Mouse (Mus musculus): ENCODE measurements at regions not wholly inside any gene's neighbourhood (a gene's known extent, or its start where the extent isn't known, plus 50 kb on each side); places are given as distances from the start of the nearest gene placed in this dataset.

- Histone ChIP-seq H3K27me3 (ENCODE audit: control insufficient read depth in 1 of 2, insufficient read depth in 2 of 2, low read length in 2 of 2) (peaks cover 0 to 3% of the 10 kb centered on the region in 2 experiments; a peak in 1 of 4 replicates), H3K79me2 (ENCODE audit: control insufficient read depth, insufficient read depth, low read length, poor library complexity) (no peaks in the 10 kb centered on the region), H3K27ac (ENCODE audit: control insufficient read depth, low read depth, low read length) (no peak overlapping the region), H3K4me1 (ENCODE audit: control insufficient read depth in 1 of 2, insufficient read depth in 2 of 2, low read length in 2 of 2) (no peaks in the 10 kb centered on the region; a peak in 1 of 4 replicates), H3K9ac (ENCODE audit: control insufficient read depth, low read depth, low read length, poor library complexity, severe bottlenecking) (no peak overlapping the region), H3K36me3 (ENCODE audit: control insufficient read depth in 1 of 2, insufficient read depth in 2 of 2, low read length in 2 of 2) (peaks cover 0 to 3% of the 10 kb centered on the region in 2 experiments; a peak in 2 of 4 replicates), H3K9me3 (replicated peaks; ENCODE audit: insufficient read depth, low read length) (no peaks in the 10 kb centered on the region), H3K4me3 (ENCODE audit: control insufficient read depth in 1 of 2, insufficient read depth in 1 of 2, low read depth in 2 of 2, low read length in 2 of 2) (no peak overlapping the region)
- no peak for DNase-seq (ENCODE audit: low read depth, low spot score)
- TF ChIP-seq EP300 (IDR thresholded peaks at IDR 0.05; ENCODE audit: low read depth in 1 of 2, low read length in 2 of 2) (no peak), TCF12 (IDR thresholded peaks at IDR 0.05; ENCODE audit: low read depth, low read length) (no peak), UBTF (IDR thresholded peaks at IDR 0.05; ENCODE audit: borderline replicate concordance, insufficient read depth, low read depth, low read length) (no peak), JUND (IDR thresholded peaks at IDR 0.05; ENCODE audit: low read depth, low read length) (no peak), ZKSCAN1 (IDR thresholded peaks at IDR 0.05; ENCODE audit: low read depth, low read length) (no peak), GATA1 (IDR thresholded peaks at IDR 0.05; ENCODE audit: low read depth, low read length) (no peak), E2F4 (IDR thresholded peaks at IDR 0.05; ENCODE audit: borderline replicate concordance, low read depth, low read length) (no peak), HCFC1 (IDR thresholded peaks at IDR 0.05; ENCODE audit: low read depth, low read length) (no peak), MXI1 (IDR thresholded peaks at IDR 0.05; ENCODE audit: low read depth, low read length) (no peak), CTCF (IDR thresholded peaks at IDR 0.05 in 2 of 3, conservative IDR thresholded peaks at IDR 0.05 in 1 of 3; ENCODE audit: control insufficient read depth in 1 of 3, insufficient read depth in 1 of 3, low read depth in 2 of 3, low read length in 3 of 3, poor library complexity in 1 of 3, severe bottlenecking in 1 of 3) (no peak), SIN3A (IDR thresholded peaks at IDR 0.05; ENCODE audit: low read length) (no peak), CHD2 (IDR thresholded peaks at IDR 0.05; ENCODE audit: low read length) (no peak), MAFK (IDR thresholded peaks at IDR 0.05; ENCODE audit: borderline replicate concordance, low read depth, low read length) (no peak), POLR2A (IDR thresholded peaks at IDR 0.05; ENCODE audit: control insufficient read depth in 1 of 2, insufficient read depth in 1 of 2, low read depth in 1 of 2, low read length in 2 of 2, poor library complexity in 1 of 2) (no peak), RCOR1 (IDR thresholded peaks at IDR 0.05; ENCODE audit: low read depth, low read length) (no peak)
Measured at GRCm38 (mm10) chr19:54206819-54207218, 162.9 kb downstream of the Adra2a start.

GRCm38 (mm10) chr19:54212169-54212568 is 168.2 kb downstream of the Adra2a start:
- Histone ChIP-seq H3K9me3 (replicated peaks; ENCODE audit: insufficient read depth, low read length) (no peaks in the 10 kb centered on the region), H3K36me3 (ENCODE audit: control insufficient read depth in 1 of 2, insufficient read depth in 2 of 2, low read length in 2 of 2) (peaks cover 0 to 4% of the 10 kb centered on the region in 2 experiments; a peak in 2 of 4 replicates), H3K27ac (ENCODE audit: control insufficient read depth, low read depth, low read length) (peak overlapping the region; percentile 8; the same call in 1 of the 2 replicates), H3K27me3 (ENCODE audit: control insufficient read depth in 1 of 2, insufficient read depth in 2 of 2, low read length in 2 of 2) (no peaks in the 10 kb centered on the region), H3K4me3 (ENCODE audit: control insufficient read depth in 1 of 2, insufficient read depth in 1 of 2, low read depth in 2 of 2, low read length in 2 of 2) (peak overlapping the region; percentile 1 to 14; a peak in 2 of 4 replicates), H3K4me1 (ENCODE audit: control insufficient read depth in 1 of 2, insufficient read depth in 2 of 2, low read length in 2 of 2) (peaks cover 0 to 5% of the 10 kb centered on the region in 2 experiments; a peak in 2 of 4 replicates), H3K79me2 (ENCODE audit: control insufficient read depth, insufficient read depth, low read length, poor library complexity) (no peaks in the 10 kb centered on the region), H3K9ac (ENCODE audit: control insufficient read depth, low read depth, low read length, poor library complexity, severe bottlenecking) (no peak overlapping the region)
- peak; percentile 85 for DNase-seq (ENCODE audit: low read depth, low spot score)
- TF ChIP-seq POLR2AphosphoS5 (IDR thresholded peaks at IDR 0.05; ENCODE audit: borderline replicate concordance, low read depth, low read length): no peak
- peak; percentile 58; the same call in 1 of the 2 replicates for TF ChIP-seq MYC (IDR thresholded peaks at IDR 0.05; ENCODE audit: low read depth, low read length)
- peak; percentile 51; the same call in 1 of the 2 replicates for TF ChIP-seq SIN3A (IDR thresholded peaks at IDR 0.05; ENCODE audit: low read length)
- no peak for TF ChIP-seq CHD2 (IDR thresholded peaks at IDR 0.05; ENCODE audit: low read length)
- TF ChIP-seq MEF2A (IDR thresholded peaks at IDR 0.05; ENCODE audit: extremely low read depth, insufficient replicate concordance, low read depth, low read length, poor library complexity, severe bottlenecking): no peak
- no peak for TF ChIP-seq GABPA (IDR thresholded peaks at IDR 0.05; ENCODE audit: low read depth, low read length)
- peak; percentile 36; the same call in 1 of the 2 replicates for TF ChIP-seq TAL1 (IDR thresholded peaks at IDR 0.05; ENCODE audit: low read length)
- TF ChIP-seq MYB (IDR thresholded peaks at IDR 0.05; ENCODE audit: low read depth, low read length): no peak
- no peak for TF ChIP-seq ZKSCAN1 (IDR thresholded peaks at IDR 0.05; ENCODE audit: low read depth, low read length)
- TF ChIP-seq CTCF (IDR thresholded peaks at IDR 0.05 in 2 of 3, conservative IDR thresholded peaks at IDR 0.05 in 1 of 3; ENCODE audit: control insufficient read depth in 1 of 3, insufficient read depth in 1 of 3, low read depth in 2 of 3, low read length in 3 of 3, poor library complexity in 1 of 3, severe bottlenecking in 1 of 3): no peak
- peak; percentile 65; the same call in 1 of the 2 replicates for TF ChIP-seq TBP (IDR thresholded peaks at IDR 0.05; ENCODE audit: low read depth, low read length)
- TF ChIP-seq ZC3H11A (IDR thresholded peaks at IDR 0.05; ENCODE audit: low read depth, low read length): no peak
- TF ChIP-seq ZNF384 (IDR thresholded peaks at IDR 0.05; ENCODE audit: low read depth, low read length): peak; percentile 19; the same call in 1 of the 2 replicates
- no peak for TF ChIP-seq POLR2A (IDR thresholded peaks at IDR 0.05; ENCODE audit: control insufficient read depth in 1 of 2, insufficient read depth in 1 of 2, low read depth in 1 of 2, low read length in 2 of 2, poor library complexity in 1 of 2)
- peak; percentile 43; the same call in 1 of the 2 replicates for TF ChIP-seq ELF1 (IDR thresholded peaks at IDR 0.05; ENCODE audit: low read depth, low read length)
- peak; percentile 79 for TF ChIP-seq TCF12 (IDR thresholded peaks at IDR 0.05; ENCODE audit: low read depth, low read length)
- no peak for TF ChIP-seq ZMIZ1 (IDR thresholded peaks at IDR 0.05; ENCODE audit: low read depth, low read length)
- 0 out of 2 replicates have a peak, but pooled peaks have one; percentile 42 for TF ChIP-seq BHLHE40 (IDR thresholded peaks at IDR 0.05; ENCODE audit: borderline replicate concordance, low read depth, low read length)
- TF ChIP-seq NELFE (IDR thresholded peaks at IDR 0.05; ENCODE audit: low read depth, low read length): no peak
- no peak for TF ChIP-seq SMC3 (IDR thresholded peaks at IDR 0.05; ENCODE audit: low read depth, low read length)
- peak; percentile 6 for TF ChIP-seq RAD21 (IDR thresholded peaks at IDR 0.05; ENCODE audit: low read depth, low read length)
- no peak for TF ChIP-seq MAFK (IDR thresholded peaks at IDR 0.05; ENCODE audit: borderline replicate concordance, low read depth, low read length)

Measured in MEL (cell line).